Mouse (Mus musculus): Measurements from ENCODE around the gene Hagh. TPM values are rescaled to one million over a fixed set of nuclear protein-coding genes. Genes with fewer than 3 reads are reported as not detected.
A peak's percentile ranks its signal among the peaks of the same experiment; 100 is the strongest.

Hagh gene
- total RNA-seq, 2 experiments from 2014 or later = 75.8 to 90.9 TPM

DNA sequence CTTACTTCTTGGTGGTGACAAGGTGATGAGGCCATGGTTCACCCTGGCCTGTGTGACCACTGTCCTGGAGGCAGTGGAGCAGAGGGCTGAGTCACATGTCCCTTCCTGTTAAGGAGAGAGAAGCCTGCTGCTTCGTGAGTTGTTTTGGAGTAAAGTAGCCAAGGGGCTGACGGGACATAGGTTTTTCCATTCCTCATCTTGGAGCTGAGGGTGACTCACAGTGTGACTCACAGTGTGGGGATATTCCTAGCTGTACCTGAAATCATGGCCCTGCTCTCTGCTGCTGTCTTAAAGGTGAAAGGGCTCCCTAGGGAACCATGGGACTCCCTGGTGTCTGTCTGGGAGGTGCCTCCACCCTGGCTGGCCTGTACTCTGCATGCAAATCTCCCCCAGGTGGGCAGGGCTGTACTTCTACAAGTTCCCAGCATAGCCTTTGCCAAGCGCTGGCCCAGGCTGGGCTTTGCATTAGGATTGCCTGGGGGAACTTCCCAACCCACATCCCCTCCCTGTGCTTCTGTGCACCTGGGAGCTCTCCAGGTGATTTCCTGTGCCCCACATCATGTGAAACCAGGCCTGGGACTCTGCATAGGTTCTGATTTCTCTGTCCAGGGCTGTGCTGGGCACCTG lies 16.0 kb downstream of the Hagh start:
- H3K4me3 ChIP-seq = no peak overlapping the region
- no peak overlapping the region for H3K27ac ChIP-seq
- intact Hi-C loops (cut with DNase I) = no loop called here
- no peak for DNase-seq
- no peak for TF ChIP-seq CTCF (IDR thresholded peaks at IDR 0.05)

DNA sequence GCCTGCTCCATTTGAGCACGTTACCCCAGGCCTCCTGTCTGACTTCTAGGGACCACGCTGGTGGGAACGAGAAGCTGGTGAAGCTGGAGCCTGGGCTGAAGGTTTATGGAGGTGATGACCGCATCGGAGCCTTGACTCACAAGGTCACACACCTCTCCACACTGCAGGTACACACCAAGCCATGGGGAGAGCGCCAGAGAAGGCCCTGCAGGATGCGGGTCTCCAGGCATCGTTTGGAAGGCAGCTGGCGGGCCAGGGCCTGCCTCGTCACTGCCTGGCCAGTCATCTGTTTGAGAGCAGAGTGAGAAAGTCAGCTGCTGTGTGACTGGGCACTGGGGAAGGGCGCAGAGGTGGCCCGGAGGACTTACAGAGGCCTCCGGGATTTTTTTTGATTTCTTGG lies 16.6 kb downstream of the Hagh start:
- intact Hi-C loops (cut with DNase I) = no loop called here
- Histone ChIP-seq H3K4me3 (no peak overlapping the region), H3K27ac (no peak overlapping the region)
- no peak for TF ChIP-seq CTCF (IDR thresholded peaks at IDR 0.05)
- no peak for DNase-seq

DNA sequence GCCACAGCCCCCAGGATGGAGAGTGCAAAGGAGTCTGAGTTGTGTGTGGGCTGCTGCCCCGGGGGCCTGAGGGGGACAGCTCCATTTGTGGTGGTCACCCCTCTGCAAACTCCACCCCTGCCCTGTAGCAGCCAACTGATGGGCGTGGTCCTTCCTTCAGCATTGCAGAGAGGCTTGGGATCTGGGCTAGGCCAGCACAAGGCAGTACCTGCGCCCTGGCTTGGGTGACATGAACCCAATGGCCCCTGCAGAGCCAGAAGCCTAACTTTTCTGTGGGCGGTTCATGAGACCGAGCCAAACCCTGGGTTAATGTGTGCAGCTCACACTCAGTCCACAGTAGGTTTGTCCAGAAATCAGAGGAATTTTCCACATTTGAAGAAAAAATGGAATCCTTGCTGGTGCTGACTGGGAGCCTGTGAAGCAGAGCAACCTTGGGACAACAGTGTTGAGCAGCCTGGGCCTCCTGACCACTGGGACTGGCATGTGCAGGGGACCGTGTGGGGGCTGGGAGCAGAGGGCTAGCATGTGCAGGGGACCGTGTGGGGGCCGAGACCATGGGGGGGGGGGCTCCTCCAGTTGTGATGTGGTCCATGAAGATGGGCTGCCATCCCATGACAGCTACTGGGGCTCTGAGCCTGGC lies 18.0 kb downstream of the Hagh start:
- no peak for DNase-seq
- no peak overlapping the region for H3K4me3 ChIP-seq
- intact Hi-C loops (cut with DNase I) = no loop called here
- no peak overlapping the region for H3K27ac ChIP-seq
- TF ChIP-seq CTCF (IDR thresholded peaks at IDR 0.05) = no peak

DNA sequence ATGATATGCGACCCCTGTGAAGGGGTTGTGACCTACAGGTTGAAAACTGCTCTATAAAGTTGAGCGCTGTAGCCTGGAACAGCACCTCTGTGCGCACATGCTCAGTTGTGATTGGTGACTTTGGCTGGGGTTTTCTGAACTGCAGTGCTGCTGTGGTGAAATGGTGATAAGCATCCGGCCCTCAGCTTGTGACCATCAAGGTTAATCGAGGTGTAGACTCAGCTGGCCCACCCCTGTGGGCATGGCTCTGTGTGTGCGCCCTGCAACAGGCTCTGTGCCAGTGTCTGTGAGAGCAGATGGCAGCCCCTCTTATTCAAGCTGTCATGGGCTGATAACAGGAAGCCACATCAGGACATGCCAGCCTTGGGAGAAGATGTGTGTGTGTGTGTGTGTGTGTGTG lies 19.0 kb downstream of the Hagh start:
- Histone ChIP-seq H3K4me3 (no peak overlapping the region), H3K27ac (no peak overlapping the region)
- intact Hi-C loops (cut with DNase I) = no loop called here
- no peak for DNase-seq
- no peak for TF ChIP-seq CTCF (IDR thresholded peaks at IDR 0.05)

DNA sequence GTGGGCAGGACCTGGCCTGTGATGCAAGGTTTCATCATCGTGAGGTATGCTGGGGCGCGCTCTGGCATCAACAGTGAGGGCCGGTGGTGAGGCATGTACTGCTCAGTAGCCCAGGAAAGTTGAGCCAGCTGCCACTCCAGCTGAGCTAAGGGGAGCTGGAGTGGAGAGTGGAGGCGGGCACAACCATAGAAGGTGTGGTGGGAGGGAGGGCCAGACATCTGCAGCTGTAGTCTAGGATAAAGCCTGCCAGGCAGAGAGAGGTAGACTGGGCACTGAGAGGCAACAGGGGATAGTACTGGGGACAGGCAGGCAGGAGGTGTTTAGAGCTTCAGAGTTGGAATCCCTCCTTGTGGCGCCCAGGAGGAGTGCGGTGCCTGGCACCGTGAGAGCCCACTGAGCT lies 20.1 kb downstream of the Hagh start:
- Histone ChIP-seq H3K4me3 (no peak overlapping the region), H3K27ac (no peak overlapping the region)
- no peak for TF ChIP-seq CTCF (IDR thresholded peaks at IDR 0.05)
- DNase-seq = no peak
- intact Hi-C loops (cut with DNase I) = no loop called here

DNA sequence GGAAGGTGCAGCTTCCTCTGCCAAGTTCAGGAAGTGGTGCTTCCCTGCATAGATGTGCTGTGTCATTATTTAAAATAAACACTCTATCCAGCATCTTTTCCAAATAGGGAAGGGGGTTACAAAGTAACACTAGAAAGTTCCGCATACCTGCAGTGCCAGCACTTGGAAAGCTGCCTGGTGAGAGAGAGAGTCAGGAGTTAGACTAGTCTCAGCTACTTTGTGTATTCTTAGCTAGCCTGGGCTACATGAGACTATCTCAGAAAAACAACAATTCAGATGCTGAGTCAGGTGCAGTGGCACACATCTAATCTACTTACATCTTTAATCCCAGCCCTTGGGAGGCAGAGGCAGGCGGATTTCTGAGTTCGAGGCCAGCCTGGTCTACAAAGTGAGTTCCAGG lies 21.8 kb downstream of the Hagh start:
- H3K27ac ChIP-seq = no peak overlapping the region
- intact Hi-C loops (cut with DNase I) = no loop called here
- no peak for TF ChIP-seq CTCF (IDR thresholded peaks at IDR 0.05)
- H3K4me3 ChIP-seq = no peak overlapping the region
- DNase-seq = no peak

DNA sequence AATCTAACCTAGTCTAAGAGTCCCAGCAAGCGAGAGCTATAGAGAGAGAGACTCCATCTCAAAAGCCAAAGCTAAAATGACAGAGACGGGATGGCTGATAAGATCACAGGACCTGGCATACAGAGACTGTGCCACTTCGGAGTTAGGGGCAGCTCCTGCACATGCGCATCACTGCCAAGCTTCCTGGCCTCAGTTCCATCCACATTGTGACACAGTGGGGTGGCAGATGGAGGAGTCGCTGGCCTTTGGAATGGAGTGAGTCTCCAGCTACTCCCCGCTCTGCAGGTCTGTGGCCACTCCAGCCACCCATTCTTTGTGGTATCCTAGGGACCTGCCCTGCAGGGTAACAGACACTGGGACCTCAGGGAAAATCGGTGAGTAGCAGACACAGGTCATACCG lies 25.8 kb downstream of the Hagh start, which contains the start of gene Igfals:
Gene Igfals (plus strand): TSS at position 222 of the 400 bp plus-strand sequence.
- intact Hi-C loops (cut with DNase I) = no loop called here
- no peak within 1 kb of the TSS for H3K4me3 ChIP-seq
- H3K27ac ChIP-seq = no peak within 1 kb of the TSS
- DNase-seq = peak; percentile 9
- TF ChIP-seq CTCF (IDR thresholded peaks at IDR 0.05) = no peak

DNA sequence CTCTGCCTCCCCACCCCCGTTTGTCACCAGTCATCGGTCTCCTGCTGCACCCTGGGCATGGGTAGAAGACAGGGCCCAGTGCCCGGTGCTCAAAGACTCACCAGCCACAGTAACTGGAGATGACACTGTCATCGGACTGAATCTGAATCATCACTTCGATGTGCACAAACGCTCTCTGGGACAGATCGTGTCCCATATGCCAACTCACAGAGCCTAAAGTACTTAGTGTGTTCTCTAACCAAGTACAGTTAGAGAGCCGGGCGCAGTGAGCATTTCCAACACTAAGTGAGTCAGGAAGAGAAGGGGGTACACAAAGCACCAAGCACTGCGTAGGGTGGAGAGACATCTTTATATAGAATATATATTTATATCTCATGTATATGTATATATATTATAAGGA lies 28.0 kb downstream of the Hagh start:
- intact Hi-C loops (cut with DNase I) = no loop called here
- DNase-seq = peak; percentile 55
- Histone ChIP-seq H3K27ac (peak overlapping the region; percentile 35; the same call in 1 of the 2 replicates), H3K4me3 (no peak overlapping the region)
- TF ChIP-seq CTCF (IDR thresholded peaks at IDR 0.05) = no peak

DNA sequence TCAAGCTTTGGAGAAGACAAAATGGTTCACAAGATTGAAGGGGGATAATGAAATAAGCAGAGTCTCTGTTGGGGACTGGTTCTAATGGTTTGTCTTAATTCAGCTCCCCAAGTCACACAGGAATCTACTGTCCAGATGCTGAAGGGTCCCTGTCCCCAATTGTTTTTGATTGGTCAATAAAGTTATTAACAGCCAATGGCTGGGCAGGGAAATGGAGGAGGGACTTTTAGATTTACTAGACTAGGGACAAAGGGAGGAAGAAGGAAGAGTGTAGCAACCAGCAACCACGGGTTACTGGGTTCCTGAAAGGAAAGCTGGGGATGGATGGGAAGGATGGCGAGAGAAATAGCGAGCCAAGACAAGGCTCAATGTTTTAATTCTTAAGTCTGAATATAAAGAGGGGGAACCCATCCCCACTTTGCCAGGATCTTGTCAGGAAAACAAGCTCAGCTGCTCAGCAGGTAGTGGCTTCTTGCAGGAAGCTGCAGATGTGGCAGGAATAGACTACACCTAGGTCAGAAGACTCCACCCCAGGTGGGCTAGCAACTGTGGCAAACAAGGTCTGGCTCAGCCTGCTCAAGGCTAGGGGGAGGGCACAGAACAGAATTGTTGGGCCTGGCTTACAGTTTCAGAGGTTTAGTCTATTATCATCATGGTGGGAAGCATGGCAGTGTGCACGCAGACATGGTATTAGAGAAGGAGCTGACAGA lies 33.9 kb downstream of the Hagh start:
- no peak overlapping the region for H3K27ac ChIP-seq
- no peak for TF ChIP-seq CTCF (IDR thresholded peaks at IDR 0.05)

DNA sequence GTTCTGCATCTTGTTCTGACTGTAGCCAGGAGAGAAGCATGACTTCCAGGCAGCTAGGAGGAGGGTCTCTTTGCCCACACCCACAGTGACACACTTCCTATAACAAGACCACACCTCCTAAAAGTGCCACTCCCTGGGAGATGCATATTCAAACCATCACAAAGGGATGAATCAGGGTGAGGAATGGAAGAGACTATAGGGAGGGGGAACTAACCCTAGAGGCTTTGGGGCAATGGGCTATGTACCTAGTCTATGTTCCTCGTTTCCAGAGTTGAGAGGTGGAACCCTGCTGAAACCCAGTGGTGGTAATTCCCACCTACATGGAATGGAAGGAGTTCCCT lies 34.4 kb downstream of the Hagh start:
- no peak for TF ChIP-seq CTCF (IDR thresholded peaks at IDR 0.05)
- no peak overlapping the region for H3K4me3 ChIP-seq
- intact Hi-C loops (cut with DNase I) = no loop called here
- no peak for DNase-seq
- H3K27ac ChIP-seq = no peak overlapping the region

More for the DNA sequence above, 33.9 kb downstream of the Hagh start:
- no peak for DNase-seq
- H3K4me3 ChIP-seq = no peak overlapping the region
- intact Hi-C loops (cut with DNase I) = no loop called here

DNA sequence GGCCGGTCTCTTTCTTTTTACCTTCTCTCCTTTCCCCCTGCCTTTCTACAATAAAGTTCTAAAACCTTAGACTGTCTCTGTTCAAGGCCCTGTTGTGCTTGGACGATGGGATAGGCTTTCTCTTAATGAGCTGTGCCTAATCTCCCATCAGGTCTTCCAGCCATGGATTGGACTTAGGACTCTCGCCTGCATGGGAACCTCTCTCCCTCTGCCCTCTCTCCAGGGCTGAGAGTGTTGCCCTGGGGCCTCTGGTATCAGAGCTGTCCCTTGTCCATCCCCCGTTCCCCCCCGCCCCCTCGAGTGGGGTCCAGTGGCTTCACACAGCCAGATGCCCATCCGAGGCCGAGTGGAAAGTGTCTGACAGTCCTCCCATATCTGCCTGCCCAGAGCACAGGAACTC lies 35.0 kb downstream of the Hagh start:
- Histone ChIP-seq H3K4me3 (no peak overlapping the region), H3K27ac (no peak overlapping the region)
- intact Hi-C loops (cut with DNase I) = no loop called here
- no peak for TF ChIP-seq CTCF (IDR thresholded peaks at IDR 0.05)
- no peak for DNase-seq

DNA sequence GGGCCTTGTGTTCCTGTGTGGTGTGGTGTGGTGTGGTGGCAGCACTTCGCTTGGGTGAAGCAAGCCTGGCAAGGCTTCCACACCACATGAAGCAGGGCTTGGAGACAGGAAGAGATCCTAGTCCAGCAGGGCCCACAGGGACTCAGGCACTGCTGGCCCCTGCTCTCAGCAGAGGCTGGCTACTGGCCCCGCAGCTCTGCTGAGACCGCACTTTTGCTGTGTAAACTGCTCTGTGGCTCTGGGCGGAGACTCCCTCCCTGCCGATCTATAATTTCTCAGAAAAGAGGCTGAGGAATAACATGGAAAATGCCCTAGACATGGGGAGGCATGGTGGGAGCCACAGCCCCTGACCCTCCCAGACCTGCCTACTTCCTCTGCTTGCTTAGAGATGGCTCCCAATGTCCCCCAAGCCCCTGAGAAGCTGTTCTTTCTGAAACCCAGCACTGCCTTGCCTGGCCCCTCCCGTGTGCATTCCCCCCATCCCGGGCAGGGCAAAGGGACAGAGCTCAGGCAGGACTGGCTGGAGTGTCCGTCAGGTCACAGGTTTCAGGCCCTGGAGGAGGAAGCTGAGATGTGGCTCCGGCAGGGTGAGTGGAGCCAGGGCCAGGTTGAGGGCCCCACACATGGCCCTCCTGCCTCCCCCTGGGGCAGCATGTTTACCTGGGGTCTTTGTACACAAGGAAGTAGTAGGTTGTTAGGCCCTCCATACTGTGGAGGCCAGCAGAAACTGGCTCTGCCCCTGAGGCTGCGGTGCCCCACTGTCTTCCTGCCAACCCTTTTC lies 37.6 kb downstream of the Hagh start:
- DNase-seq = peak; percentile 83
- peak overlapping the region; percentile 92 for H3K27ac ChIP-seq
- peak overlapping the region; percentile 52 for H3K4me3 ChIP-seq
- TF ChIP-seq CTCF (IDR thresholded peaks at IDR 0.05) = no peak
- intact Hi-C loops (cut with DNase I) = no loop called here

DNA sequence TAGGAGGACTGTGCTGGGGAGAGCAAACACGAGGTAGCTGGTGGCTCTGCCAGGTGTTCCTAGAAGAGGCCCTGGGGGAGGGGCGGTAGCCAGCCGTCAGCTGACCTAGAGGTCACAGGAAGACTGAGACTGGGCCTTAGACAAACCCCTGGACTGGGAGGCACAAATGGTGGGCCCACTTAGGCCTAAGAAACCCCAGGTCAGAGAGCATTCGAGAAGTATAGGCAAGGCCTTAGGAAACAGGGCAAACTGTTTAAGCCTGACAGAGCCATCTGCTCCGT lies 38.1 kb downstream of the Hagh start:
- peak; percentile 91 for DNase-seq
- peak overlapping the region; percentile 92 for H3K27ac ChIP-seq
- intact Hi-C loops (cut with DNase I) = no loop called here
- no peak for TF ChIP-seq CTCF (IDR thresholded peaks at IDR 0.05)
- H3K4me3 ChIP-seq = peak overlapping the region; percentile 52

Measured in gastrocnemius, adult 2 months (tissue).